Mouse (Mus musculus) heart, embryonic 10.5 days (tissue): ENCODE data around the gene Fig4. TPM values are rescaled to one million over a fixed set of nuclear protein-coding genes. Genes with fewer than 3 reads are reported as not detected.

ENCODE experiments used
- DNase-seq: peaks from one replicate; pipeline ENCODE4 v3.0.0-alpha.2; 2017; ENCODE audit warnings: low spot score
- H3K27ac ChIP-seq: fragments of 300-500 bp; sonication (generic); 2 replicates; pipeline ENCODE4 v1.5.1; 2016; ENCODE audit warnings: mild to moderate bottlenecking
- H3K27me3 ChIP-seq: fragments of 300-500 bp; sonication (generic); 2 replicates; pipeline ENCODE4 v1.6.1; 2016; ENCODE audit warnings: mild to moderate bottlenecking; ENCODE audit not compliant: poor library complexity, insufficient read depth, severe bottlenecking
- H3K36me3 ChIP-seq: fragments of 300-500 bp; sonication (generic); 2 replicates; pipeline ENCODE4 v1.6.1; 2016; ENCODE audit warnings: mild to moderate bottlenecking, moderate library complexity
- H3K4me1 ChIP-seq: fragments of 300-500 bp; sonication (generic); 2 replicates; pipeline ENCODE4 v1.6.1; 2016; ENCODE audit warnings: mild to moderate bottlenecking
- H3K4me3 ChIP-seq: fragments of 300-500 bp; sonication (generic); 2 replicates; pipeline ENCODE4 v1.5.1; 2016; ENCODE audit warnings: mild to moderate bottlenecking, moderate library complexity
- H3K9me3 ChIP-seq: fragments of 300-500 bp; sonication (generic); 2 replicates; pipeline ENCODE4 v1.6.1; 2016; ENCODE audit warnings: mild to moderate bottlenecking, moderate library complexity
- WGBS: fragments of 180-500 bp; shearing (Covaris S2); methylation state at CpG from one replicate; pipeline ENCODE4 v1.1.7; 2016; 5-methylcytosine and 5-hydroxymethylcytosine counted together
- polyA plus RNA-seq: library from polyadenylated mRNA; unstranded; fragments of >200 nt; fragmentation: Nextera tagmentation; extraction: Ambion mirVana; gene quantifications from 2 replicates; pipeline ENCODE4 v1.2.1, GENCODE M21; 2016

Gene Fig4
- polyA plus RNA-seq, 1 experiment from 2014 or later, result 28.7 TPM

DNA sequence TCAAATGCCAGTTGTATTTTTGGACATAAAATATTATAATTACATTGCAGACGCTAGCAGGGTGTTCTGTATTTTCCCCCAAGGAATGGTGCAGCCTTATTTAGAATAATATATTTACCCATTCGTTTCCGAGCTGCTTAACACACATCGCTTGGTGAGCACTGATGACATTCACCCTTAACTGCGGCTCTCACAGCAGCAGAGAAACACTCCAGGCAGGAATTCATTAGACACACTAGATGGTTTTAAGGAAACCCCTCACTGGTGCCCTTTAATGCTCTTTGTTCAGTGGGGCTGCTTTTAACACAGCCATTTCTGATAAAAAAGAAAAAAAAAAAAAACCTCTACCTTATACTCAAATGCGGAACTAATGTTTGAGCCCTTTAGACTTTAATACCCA, 104.3 kb downstream of the Fig4 start:
- WGBS, result 88% methylated on average over 6 of the region's 6 CpGs
- DNase-seq, result no peak
- H3K9me3 ChIP-seq, result no peaks in the 10 kb centered on the region
- no peak overlapping the region for H3K4me3 ChIP-seq
- H3K4me1 ChIP-seq, result no peaks in the 10 kb centered on the region
- H3K27ac ChIP-seq, result no peak overlapping the region
- H3K36me3 ChIP-seq, result no peaks in the 10 kb centered on the region
- H3K27me3 ChIP-seq, result no peaks in the 10 kb centered on the region

DNA sequence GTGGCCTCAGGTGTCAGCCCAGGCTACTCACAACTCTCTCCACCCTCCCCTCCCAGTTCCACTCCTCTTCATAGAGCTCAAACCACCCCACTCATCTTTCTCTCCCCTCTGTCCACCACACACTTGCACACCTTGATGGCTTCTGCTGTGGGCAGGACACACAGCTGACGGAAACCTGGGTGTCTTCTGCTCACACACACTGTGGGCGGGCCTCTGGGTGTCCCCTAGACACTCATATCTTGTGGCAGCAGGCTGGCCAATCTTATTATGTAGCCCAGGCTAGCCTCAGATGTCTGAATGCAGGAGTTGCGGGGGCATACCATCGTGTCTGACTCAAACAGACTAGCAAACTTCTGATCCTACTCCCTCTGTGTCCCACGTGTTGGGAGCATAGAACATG, 105.3 kb downstream of the Fig4 start:
- Histone ChIP-seq H3K4me1 (no peaks in the 10 kb centered on the region), H3K36me3 (no peaks in the 10 kb centered on the region), H3K4me3 (no peak overlapping the region), H3K27ac (no peak overlapping the region), H3K27me3 (no peaks in the 10 kb centered on the region), H3K9me3 (no peaks in the 10 kb centered on the region)
- 90% methylated on average over 5 of the region's 5 CpGs for WGBS
- no peak for DNase-seq

DNA sequence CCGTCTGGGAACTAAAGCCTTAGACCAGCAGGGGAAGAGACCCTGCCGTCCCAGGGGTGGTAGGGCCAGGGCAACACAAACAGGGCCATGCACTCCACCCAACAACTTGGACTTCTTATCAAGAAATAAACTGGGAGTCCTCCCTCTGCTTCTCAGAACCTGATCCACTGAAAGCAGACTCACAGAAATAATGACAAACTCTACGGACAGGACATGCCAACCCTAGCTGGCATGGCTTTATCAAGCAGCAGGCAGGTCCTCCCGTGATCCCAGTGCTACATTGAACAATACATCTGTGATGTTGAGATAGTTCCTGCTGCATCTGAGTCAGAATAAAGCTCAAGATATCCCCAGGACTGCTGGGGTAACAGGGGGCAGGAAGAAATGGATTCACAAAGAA, 106.8 kb downstream of the Fig4 start:
- WGBS, result 66% methylated on average over 4 of the region's 4 CpGs

DNA sequence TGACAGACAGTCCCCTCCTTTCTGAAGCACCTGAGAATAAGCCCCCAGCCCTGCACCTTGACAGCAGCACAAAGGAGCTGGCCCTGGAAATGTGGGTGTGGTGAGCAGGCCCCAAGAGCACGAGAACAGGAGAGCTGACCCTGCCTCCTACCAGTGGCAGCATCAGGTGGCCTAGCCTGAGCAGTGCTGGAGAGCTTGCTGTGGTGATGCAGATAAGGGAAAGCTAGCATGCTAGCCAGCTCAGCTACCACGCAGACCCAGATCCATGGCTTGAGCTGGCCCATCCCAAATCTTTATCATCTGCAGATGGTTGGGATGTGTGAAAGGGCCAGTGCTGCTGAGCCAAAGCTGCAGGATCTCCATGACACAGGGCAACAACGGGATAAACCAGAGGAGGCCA, 113.7 kb downstream of the Fig4 start:
- Histone ChIP-seq H3K4me1 (no peaks in the 10 kb centered on the region), H3K27ac (no peak overlapping the region), H3K4me3 (no peak overlapping the region), H3K36me3 (peaks cover 7% of the 10 kb centered on the region; the same call in 1 of the 2 replicates), H3K9me3 (no peaks in the 10 kb centered on the region), H3K27me3 (no peaks in the 10 kb centered on the region)
- DNase-seq, result peak; percentile 84
- WGBS, result 56% methylated on average over 3 of the region's 3 CpGs

More for the DNA sequence above, 106.8 kb downstream of the Fig4 start:
- Histone ChIP-seq H3K27me3 (no peaks in the 10 kb centered on the region), H3K36me3 (no peaks in the 10 kb centered on the region), H3K4me1 (no peaks in the 10 kb centered on the region), H3K9me3 (no peaks in the 10 kb centered on the region), H3K27ac (no peak overlapping the region), H3K4me3 (no peak overlapping the region)
- no peak for DNase-seq

DNA sequence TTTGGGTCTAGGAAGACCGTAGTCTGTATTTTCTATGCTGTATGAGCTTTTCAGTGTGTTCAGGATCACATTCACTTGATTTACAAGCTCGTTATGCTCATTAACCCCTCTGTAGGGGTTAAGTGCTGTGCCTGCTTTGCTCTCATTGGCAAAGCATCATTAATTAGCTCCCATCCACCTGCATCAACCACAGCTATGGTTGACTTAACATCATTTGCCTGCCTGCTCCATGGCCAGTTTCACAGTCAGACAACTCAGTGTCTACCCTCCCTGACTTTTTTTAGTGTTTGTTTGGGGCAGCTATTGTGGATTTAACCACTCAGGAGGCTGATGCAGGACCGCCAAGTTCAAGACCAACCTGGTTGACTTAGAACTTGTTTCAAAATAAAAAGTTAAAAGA, 119.1 kb downstream of the Fig4 start:
- no peak overlapping the region for H3K4me3 ChIP-seq
- H3K27me3 ChIP-seq, result no peaks in the 10 kb centered on the region
- no peak for DNase-seq
- no peaks in the 10 kb centered on the region for H3K9me3 ChIP-seq
- no peaks in the 10 kb centered on the region for H3K4me1 ChIP-seq
- WGBS, result 80% methylated on average over 3 of the region's 3 CpGs
- H3K36me3 ChIP-seq, result peaks cover 3% of the 10 kb centered on the region; the same call in 1 of the 2 replicates
- H3K27ac ChIP-seq, result no peak overlapping the region

DNA sequence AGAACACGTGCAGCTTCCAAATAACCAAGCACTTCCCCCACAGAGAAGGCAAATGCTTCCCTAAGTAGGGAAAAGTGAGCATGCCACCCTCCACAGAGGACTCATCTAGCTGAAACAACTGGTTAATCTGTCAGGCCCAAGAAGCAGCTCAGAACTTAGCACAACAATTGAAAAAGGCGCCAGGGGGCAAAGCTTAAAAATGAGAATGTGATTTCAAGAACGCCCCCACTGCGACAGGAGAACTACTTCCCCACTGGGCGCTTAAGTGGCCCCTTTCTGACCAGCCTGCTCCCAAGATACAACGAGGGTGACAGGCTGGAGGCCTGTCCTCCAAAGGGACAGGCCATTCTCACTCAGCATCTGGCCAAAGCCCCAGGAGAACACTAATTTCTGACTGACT, 120.4 kb downstream of the Fig4 start:
- Histone ChIP-seq H3K27me3 (no peaks in the 10 kb centered on the region), H3K4me3 (no peak overlapping the region), H3K9me3 (no peaks in the 10 kb centered on the region), H3K36me3 (no peaks in the 10 kb centered on the region), H3K4me1 (no peaks in the 10 kb centered on the region), H3K27ac (no peak overlapping the region)
- no peak for DNase-seq
- WGBS, result 16% methylated on average over 6 of the region's 6 CpGs

DNA sequence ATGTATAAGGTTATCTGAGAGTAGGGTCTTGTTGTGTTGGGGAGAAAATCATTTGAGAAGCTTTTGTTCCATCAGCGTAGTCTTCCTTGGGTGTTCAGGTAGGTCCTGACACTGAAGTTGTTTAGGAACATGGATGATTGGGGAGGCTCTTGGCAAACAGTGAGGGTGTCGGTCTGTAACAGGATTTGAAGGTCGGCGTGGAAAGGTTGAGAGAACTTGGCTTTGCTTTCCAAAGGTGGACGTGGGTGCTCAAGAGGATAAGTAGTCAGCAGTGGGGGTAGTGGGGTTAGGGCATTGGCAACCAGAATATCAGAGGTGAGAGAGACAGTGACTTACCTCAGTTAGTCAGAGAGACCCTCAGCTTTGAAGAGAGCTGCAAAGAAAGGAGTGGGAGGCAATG, 136.9 kb downstream of the Fig4 start:
- no peaks in the 10 kb centered on the region for H3K27me3 ChIP-seq
- WGBS, result 89% methylated on average over 5 of the region's 5 CpGs
- H3K27ac ChIP-seq, result no peak overlapping the region
- H3K4me3 ChIP-seq, result no peak overlapping the region
- DNase-seq, result peak; percentile 22
- no peaks in the 10 kb centered on the region for H3K4me1 ChIP-seq
- H3K9me3 ChIP-seq, result no peaks in the 10 kb centered on the region
- no peaks in the 10 kb centered on the region for H3K36me3 ChIP-seq

DNA sequence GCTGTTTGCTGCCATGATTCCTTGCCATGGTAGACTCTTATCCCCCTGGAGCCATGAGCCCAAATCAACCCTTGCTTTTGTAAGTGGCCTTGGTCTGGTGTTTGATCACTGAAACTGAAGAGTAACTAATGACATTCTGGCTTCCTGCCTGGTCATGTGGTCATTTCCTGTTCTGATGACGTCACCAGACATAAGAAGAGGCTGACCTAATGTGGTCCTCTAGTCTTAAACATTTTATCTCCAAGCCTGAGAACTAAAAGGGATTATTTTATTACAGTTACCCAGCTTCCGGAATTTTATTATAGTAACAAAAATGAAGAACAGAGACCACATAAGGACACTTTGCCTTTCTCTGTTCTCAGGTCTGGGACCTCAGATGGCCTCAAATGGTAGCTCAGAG, 140.0 kb downstream of the Fig4 start:
- no peak for DNase-seq
- Histone ChIP-seq H3K9me3 (no peaks in the 10 kb centered on the region), H3K27ac (no peak overlapping the region), H3K4me3 (no peak overlapping the region), H3K27me3 (no peaks in the 10 kb centered on the region), H3K36me3 (no peaks in the 10 kb centered on the region), H3K4me1 (no peaks in the 10 kb centered on the region)
- 70% methylated on average over 2 of the region's 2 CpGs for WGBS

DNA sequence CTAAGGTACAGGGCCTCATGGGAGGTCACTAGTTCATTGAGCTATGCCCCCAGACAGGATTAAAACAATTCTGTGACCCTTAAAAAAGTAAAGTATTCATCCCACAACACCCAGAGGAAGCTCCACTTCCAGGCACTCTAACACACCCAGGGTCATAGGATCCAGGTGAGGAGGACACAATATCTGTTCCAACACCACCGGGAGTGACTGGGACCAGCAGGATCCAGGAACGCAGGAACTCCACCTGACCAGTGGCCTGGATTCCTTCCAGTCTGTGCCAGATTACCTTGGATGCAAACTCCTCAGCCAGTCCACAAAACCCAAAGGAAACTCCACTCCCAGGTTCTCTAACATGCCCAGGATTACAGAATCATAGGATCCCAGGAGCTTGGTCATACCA, 145.8 kb downstream of the Fig4 start:
- H3K27ac ChIP-seq, result no peak overlapping the region
- peak; percentile 56 for DNase-seq
- WGBS, result 100% methylated on average over 2 of the region's 2 CpGs

DNA sequence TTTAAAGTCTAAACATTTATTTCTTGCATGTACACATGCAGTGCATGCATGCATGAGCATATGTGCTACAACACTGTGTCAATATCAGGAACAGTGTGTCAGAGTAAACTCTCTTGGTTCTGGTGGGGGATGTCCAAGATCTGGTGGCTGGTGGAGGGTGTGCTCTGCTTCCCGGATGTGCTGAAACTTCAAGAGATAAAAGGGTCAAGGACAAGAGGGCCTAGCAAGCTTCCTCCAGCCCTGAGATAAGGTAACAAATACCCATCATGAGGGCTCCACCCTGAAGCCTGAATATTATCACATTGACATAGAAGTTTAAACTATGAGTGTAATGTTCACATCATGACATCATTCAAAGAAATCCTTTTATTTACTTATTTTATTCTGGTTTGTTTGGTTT, 146.4 kb downstream of the Fig4 start:
- H3K36me3 ChIP-seq, result no peaks in the 10 kb centered on the region
- 40% methylated on average over 1 of the region's 1 CpGs for WGBS
- no peak for DNase-seq
- H3K9me3 ChIP-seq, result no peaks in the 10 kb centered on the region
- no peaks in the 10 kb centered on the region for H3K27me3 ChIP-seq
- no peak overlapping the region for H3K27ac ChIP-seq
- no peaks in the 10 kb centered on the region for H3K4me1 ChIP-seq
- no peak overlapping the region for H3K4me3 ChIP-seq

More for the DNA sequence above, 145.8 kb downstream of the Fig4 start:
- no peaks in the 10 kb centered on the region for H3K36me3 ChIP-seq
- H3K9me3 ChIP-seq, result no peaks in the 10 kb centered on the region
- H3K4me3 ChIP-seq, result no peak overlapping the region
- H3K27me3 ChIP-seq, result no peaks in the 10 kb centered on the region
- no peaks in the 10 kb centered on the region for H3K4me1 ChIP-seq

DNA sequence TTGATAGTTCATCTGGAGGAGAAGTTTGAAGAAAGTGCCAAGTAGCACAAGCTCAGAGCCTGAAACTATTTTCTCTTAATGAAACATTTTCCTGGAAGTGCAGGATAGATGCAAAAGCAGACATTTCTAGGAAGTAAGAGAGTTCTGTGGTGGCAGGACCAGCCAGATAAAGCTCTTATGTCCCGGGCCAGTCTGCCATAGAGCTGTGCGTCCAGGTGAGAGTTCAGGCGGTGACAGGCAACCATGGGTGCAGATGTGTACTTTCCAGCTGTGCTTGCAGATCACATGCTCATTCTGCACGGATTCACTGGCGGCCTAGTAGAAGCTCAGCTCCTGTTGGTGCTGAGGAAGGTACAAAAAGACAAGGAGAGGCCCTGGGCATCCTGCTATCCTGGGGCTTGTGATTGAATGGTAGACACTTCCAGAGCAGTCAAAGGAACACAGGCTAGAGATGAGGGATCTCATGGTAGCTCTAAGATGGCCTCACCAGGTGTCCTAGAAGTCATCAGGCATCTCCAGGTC, 149.8 kb downstream of the Fig4 start:
- Histone ChIP-seq H3K9me3 (no peaks in the 10 kb centered on the region), H3K27me3 (no peaks in the 10 kb centered on the region), H3K36me3 (no peaks in the 10 kb centered on the region), H3K4me3 (no peak overlapping the region), H3K4me1 (peaks cover 4% of the 10 kb centered on the region; the same call in 1 of the 2 replicates), H3K27ac (no peak overlapping the region)
- 84% methylated on average over 5 of the region's 5 CpGs for WGBS
- DNase-seq, result peak; percentile 72

DNA sequence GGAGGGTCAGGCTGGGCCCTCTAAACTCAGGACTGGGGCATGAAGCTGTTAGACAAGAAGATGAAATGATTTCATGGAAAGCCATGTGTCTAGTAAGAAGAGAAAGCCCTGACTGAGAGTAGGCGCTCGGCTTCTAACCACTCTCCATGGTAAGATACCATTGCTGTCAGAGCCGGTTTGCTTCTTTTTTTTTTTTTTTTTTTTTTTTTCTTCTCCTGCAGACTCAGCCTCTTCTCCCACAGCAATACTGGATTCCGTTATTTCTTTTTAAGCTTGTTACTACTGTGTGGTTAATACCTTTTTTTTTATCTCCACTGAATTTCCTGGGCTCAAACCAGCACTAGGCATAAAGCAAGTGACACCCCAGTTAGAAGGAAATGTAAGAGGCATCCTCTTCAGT, 151.2 kb downstream of the Fig4 start:
- H3K27ac ChIP-seq, result no peak overlapping the region
- 81% methylated on average over 4 of the region's 4 CpGs for WGBS
- H3K27me3 ChIP-seq, result no peaks in the 10 kb centered on the region
- H3K4me1 ChIP-seq, result peaks cover 4% of the 10 kb centered on the region; the same call in 1 of the 2 replicates
- no peaks in the 10 kb centered on the region for H3K9me3 ChIP-seq
- DNase-seq, result no peak
- no peak overlapping the region for H3K4me3 ChIP-seq
- no peaks in the 10 kb centered on the region for H3K36me3 ChIP-seq

DNA sequence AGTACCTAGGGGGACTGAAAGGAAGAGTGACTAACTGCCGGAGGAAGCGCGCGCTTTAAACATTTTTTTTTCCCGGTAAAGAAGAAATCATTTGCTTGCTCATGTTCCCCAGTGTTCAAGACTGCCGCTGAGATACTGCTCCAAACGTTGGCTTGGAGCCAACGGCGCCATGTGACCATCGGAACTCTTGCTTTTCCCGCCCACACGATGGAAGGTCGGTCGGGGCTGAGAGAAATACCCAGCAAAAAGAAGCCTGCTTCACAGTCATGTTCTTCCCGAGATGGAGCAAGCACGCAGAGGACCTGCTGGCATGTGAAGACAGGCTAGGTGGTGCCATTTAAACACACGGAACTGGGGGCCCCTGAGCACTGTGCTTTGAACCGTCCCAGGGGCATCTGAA, 151.6 kb downstream of the Fig4 start:
- no peaks in the 10 kb centered on the region for H3K27me3 ChIP-seq
- H3K9me3 ChIP-seq, result no peaks in the 10 kb centered on the region
- peaks cover 4% of the 10 kb centered on the region; the same call in 1 of the 2 replicates for H3K4me1 ChIP-seq
- H3K27ac ChIP-seq, result no peak overlapping the region
- peak; percentile 72 for DNase-seq
- 69% methylated on average over 18 of the region's 18 CpGs for WGBS
- no peak overlapping the region for H3K4me3 ChIP-seq
- no peaks in the 10 kb centered on the region for H3K36me3 ChIP-seq

DNA sequence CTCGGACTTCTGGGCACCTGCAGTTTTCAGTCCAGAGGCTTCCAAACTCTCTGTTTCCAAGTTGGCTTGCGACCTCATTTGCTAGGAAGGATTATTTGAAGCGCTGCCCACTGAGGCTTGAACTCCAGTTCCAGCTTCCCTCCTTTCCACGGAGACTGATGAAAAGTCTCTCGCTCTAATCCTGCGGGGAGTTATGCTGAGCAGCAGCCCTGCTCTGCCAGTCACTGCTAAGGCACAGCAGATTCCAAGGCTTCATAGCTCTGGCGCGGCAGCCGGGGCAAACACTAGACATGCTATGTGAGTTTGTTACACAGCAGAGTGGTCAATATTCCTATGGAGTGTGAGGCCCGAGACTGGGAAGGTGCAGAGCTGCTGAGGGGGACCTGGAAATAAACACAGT, 152.0 kb downstream of the Fig4 start:
- Histone ChIP-seq H3K27me3 (no peaks in the 10 kb centered on the region), H3K36me3 (no peaks in the 10 kb centered on the region), H3K4me3 (no peak overlapping the region), H3K9me3 (no peaks in the 10 kb centered on the region), H3K4me1 (peaks cover 4% of the 10 kb centered on the region; the same call in 1 of the 2 replicates), H3K27ac (no peak overlapping the region)
- DNase-seq, result peak; percentile 68
- WGBS, result 68% methylated on average over 10 of the region's 10 CpGs
